Mouse (Mus musculus): ENCODE measurements around the gene Trim66.

DNA sequence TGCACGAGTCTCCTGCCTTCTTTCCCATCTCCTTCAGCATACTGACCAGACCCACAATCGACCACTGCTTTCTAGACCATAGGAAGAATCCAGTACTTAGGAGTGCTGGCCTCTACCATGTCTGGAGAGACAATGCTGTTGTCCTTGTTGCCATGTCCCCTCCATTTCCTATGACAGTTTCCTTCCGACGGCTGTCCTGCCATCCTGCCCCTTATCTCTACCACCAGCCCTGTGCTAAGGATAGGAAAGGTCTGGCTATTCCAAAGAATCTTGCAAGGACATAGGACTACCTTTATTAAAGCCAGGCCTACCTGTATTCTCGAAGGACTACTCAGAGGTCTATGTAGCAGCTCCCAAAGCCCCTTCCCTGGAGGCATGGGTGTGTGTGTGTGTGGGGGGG is 23.6 kb upstream of the Trim66 start:
- no peak for TF ChIP-seq POLR2A (IDR thresholded peaks at IDR 0.05; ENCODE audit: borderline replicate concordance, insufficient read depth, low read length)
- no peak for TF ChIP-seq CTCF (IDR thresholded peaks at IDR 0.05; ENCODE audit: borderline replicate concordance, insufficient read depth, low read depth, low read length)
